Mouse (Mus musculus): ENCODE measurements around the gene Adamts20.

DNA sequence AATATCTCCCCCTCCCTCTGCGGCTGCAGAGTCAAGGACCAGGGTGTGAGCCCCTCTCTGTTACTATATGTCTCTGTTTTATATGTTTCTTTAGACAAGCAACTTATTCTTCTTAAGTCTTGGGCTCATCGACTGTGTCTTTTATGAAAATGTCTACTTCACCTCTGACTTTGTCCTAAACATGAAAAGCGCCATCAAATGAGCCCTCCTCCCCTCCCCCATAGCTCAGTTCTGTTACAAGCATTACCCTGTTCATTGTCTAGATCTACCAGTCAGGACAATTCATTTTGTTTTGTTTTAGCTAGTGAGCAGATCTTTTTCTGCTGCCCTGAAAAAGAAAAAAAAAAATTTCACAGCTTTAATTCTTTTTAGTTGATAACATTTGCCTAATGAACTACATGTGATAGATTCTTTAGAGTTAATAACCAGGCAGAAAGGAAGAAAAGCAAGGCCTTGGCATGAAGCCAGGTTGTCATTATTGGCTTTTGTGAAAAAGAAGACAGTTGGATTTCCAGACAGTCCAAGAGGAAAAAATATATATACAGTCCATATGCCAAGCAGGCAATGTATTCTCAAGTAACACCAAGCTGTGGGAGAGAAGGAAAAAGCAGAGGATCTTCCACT is 14.4 kb upstream of the Adamts20 start:
- TF ChIP-seq CTCF (IDR thresholded peaks at IDR 0.05; ENCODE audit: borderline replicate concordance, control insufficient read depth, extremely low read depth, insufficient read depth, low read length, poor library complexity) (no peak), POLR2A (IDR thresholded peaks at IDR 0.05; ENCODE audit: control insufficient read depth, extremely low read depth, insufficient read depth, low read length, poor library complexity) (no peak)

Data from thymus, adult 2 months (tissue).